Mouse (Mus musculus): ENCODE measurements around the gene Elf5. TPM values are rescaled to one million over a fixed set of nuclear protein-coding genes. Genes with fewer than 3 reads are reported as not detected.

Elf5 gene
- polyA plus RNA-seq, 1 experiment from 2014 or later = 0.10 TPM

- Histone ChIP-seq H3K4me2 (replicated peaks) (no peak overlapping the region), H3K27me3 (no peaks in the 10 kb centered on the region), H3K27ac (replicated peaks) (no peak overlapping the region), H3K36me3 (no peaks in the 10 kb centered on the region), H3K9ac (replicated peaks) (no peak overlapping the region), H3K9me3 (no peaks in the 10 kb centered on the region), H3K4me1 (0 out of 2 replicates have a peak, but pooled peaks cover 3% of the 10 kb centered on the region), H3K4me3 (no peak overlapping the region)
- ATAC-seq (ENCODE audit: low FRiP score, low read depth) = no peak
- WGBS = 86% methylated on average over 5 of the region's 5 CpGs
These were observed 1.9 kb downstream of the Elf5 start for GRCm38 (mm10) chr2:103413381-103413780.

- no peak for ATAC-seq (ENCODE audit: low FRiP score, low read depth)
- 91% methylated on average over 3 of the region's 3 CpGs for WGBS
These were observed 4.3 kb downstream of the Elf5 start for GRCm38 (mm10) chr2:103415774-103416173.

GRCm38 (mm10) chr2:103420650-103421507 lies 9.4 kb downstream of the Elf5 start:
- peaks cover 11% of the 10 kb centered on the region for H3K4me1 ChIP-seq
- no peaks in the 10 kb centered on the region for H3K27me3 ChIP-seq
- no peaks in the 10 kb centered on the region for H3K36me3 ChIP-seq
- H3K9ac ChIP-seq (replicated peaks) = no peak overlapping the region
- 77% methylated on average over 15 of the region's 15 CpGs for WGBS
- H3K4me2 ChIP-seq (replicated peaks) = no peak overlapping the region
- 0 out of 2 replicates have a peak, but pooled peaks have one; percentile 48 for ATAC-seq (ENCODE audit: low FRiP score, low read depth)
- H3K9me3 ChIP-seq = no peaks in the 10 kb centered on the region
- H3K4me3 ChIP-seq = no peak overlapping the region
- H3K27ac ChIP-seq (replicated peaks) = no peak overlapping the region

More at GRCm38 (mm10) chr2:103415774-103416173, 4.3 kb downstream of the Elf5 start:
- H3K9ac ChIP-seq (replicated peaks) = no peak overlapping the region
- H3K4me1 ChIP-seq = 0 out of 2 replicates have a peak, but pooled peaks cover 3% of the 10 kb centered on the region
- H3K4me3 ChIP-seq = no peak overlapping the region
- H3K27me3 ChIP-seq = no peaks in the 10 kb centered on the region
- H3K9me3 ChIP-seq = no peaks in the 10 kb centered on the region
- no peaks in the 10 kb centered on the region for H3K36me3 ChIP-seq
- no peak overlapping the region for H3K27ac ChIP-seq (replicated peaks)
- H3K4me2 ChIP-seq (replicated peaks) = no peak overlapping the region

GRCm38 (mm10) chr2:103423884-103424283 lies 12.4 kb downstream of the Elf5 start:
- ATAC-seq (ENCODE audit: low FRiP score, low read depth) = 0 out of 2 replicates have a peak, but pooled peaks have one; percentile 11
- Histone ChIP-seq H3K36me3 (no peaks in the 10 kb centered on the region), H3K4me3 (no peak overlapping the region), H3K27me3 (no peaks in the 10 kb centered on the region), H3K4me2 (replicated peaks) (peak overlapping the region; percentile 38), H3K27ac (replicated peaks) (no peak overlapping the region), H3K9ac (replicated peaks) (no peak overlapping the region; the same call in 1 of the 2 replicates), H3K9me3 (no peaks in the 10 kb centered on the region), H3K4me1 (peaks cover 14% of the 10 kb centered on the region)
- 37% methylated on average over 12 of the region's 12 CpGs for WGBS

- peak; percentile 48; the same call in 1 of the 2 replicates for ATAC-seq (ENCODE audit: low FRiP score, low read depth)
- no peaks in the 10 kb centered on the region for H3K27me3 ChIP-seq
- H3K36me3 ChIP-seq = no peaks in the 10 kb centered on the region
- WGBS = 15% methylated on average over 12 of the region's 12 CpGs
- no peak overlapping the region; the same call in 1 of the 2 replicates for H3K9ac ChIP-seq (replicated peaks)
- H3K4me3 ChIP-seq = no peak overlapping the region
- no peak overlapping the region for H3K27ac ChIP-seq (replicated peaks)
- peaks cover 14% of the 10 kb centered on the region for H3K4me1 ChIP-seq
- H3K4me2 ChIP-seq (replicated peaks) = peak overlapping the region; percentile 38
- H3K9me3 ChIP-seq = no peaks in the 10 kb centered on the region
These were observed 13.0 kb downstream of the Elf5 start for GRCm38 (mm10) chr2:103424349-103425026.

- WGBS = 85% methylated on average over 11 of the region's 11 CpGs
- no peak overlapping the region for H3K4me2 ChIP-seq (replicated peaks)
- no peak overlapping the region for H3K27ac ChIP-seq (replicated peaks)
- peaks cover 14% of the 10 kb centered on the region for H3K4me1 ChIP-seq
- H3K36me3 ChIP-seq = no peaks in the 10 kb centered on the region
- no peak for ATAC-seq (ENCODE audit: low FRiP score, low read depth)
- no peak overlapping the region for H3K9ac ChIP-seq (replicated peaks)
- no peaks in the 10 kb centered on the region for H3K27me3 ChIP-seq
- H3K4me3 ChIP-seq = no peak overlapping the region
- no peaks in the 10 kb centered on the region for H3K9me3 ChIP-seq
These were observed 14.1 kb downstream of the Elf5 start for GRCm38 (mm10) chr2:103425456-103426063.

- Histone ChIP-seq H3K4me1 (peaks cover 14% of the 10 kb centered on the region), H3K27ac (replicated peaks) (no peak overlapping the region), H3K9ac (replicated peaks) (no peak overlapping the region), H3K36me3 (no peaks in the 10 kb centered on the region), H3K4me3 (no peak overlapping the region), H3K9me3 (no peaks in the 10 kb centered on the region), H3K4me2 (replicated peaks) (no peak overlapping the region), H3K27me3 (no peaks in the 10 kb centered on the region)
- WGBS = 82% methylated on average over 3 of the region's 3 CpGs
- ATAC-seq (ENCODE audit: low FRiP score, low read depth) = no peak
These were observed 16.9 kb downstream of the Elf5 start for GRCm38 (mm10) chr2:103428356-103428755.

- no peaks in the 10 kb centered on the region for H3K27me3 ChIP-seq
- H3K4me1 ChIP-seq = peaks cover 4% of the 10 kb centered on the region; the same call in 1 of the 2 replicates
- no peak overlapping the region for H3K4me2 ChIP-seq (replicated peaks)
- no peaks in the 10 kb centered on the region for H3K36me3 ChIP-seq
- WGBS = 63% methylated on average over 1 of the region's 1 CpGs
- no peak overlapping the region for H3K4me3 ChIP-seq
- H3K27ac ChIP-seq (replicated peaks) = no peak overlapping the region
- ATAC-seq (ENCODE audit: low FRiP score, low read depth) = no peak
- H3K9ac ChIP-seq (replicated peaks) = no peak overlapping the region
- no peaks in the 10 kb centered on the region for H3K9me3 ChIP-seq
These were observed 19.2 kb downstream of the Elf5 start for GRCm38 (mm10) chr2:103430712-103431111.

GRCm38 (mm10) chr2:103432695-103433275 lies 21.3 kb downstream of the Elf5 start:
- H3K4me3 ChIP-seq = no peak overlapping the region
- H3K4me2 ChIP-seq (replicated peaks) = no peak overlapping the region
- 81% methylated on average over 8 of the region's 8 CpGs for WGBS
- H3K4me1 ChIP-seq = no peaks in the 10 kb centered on the region
- no peaks in the 10 kb centered on the region for H3K9me3 ChIP-seq
- no peaks in the 10 kb centered on the region for H3K27me3 ChIP-seq
- no peak overlapping the region for H3K9ac ChIP-seq (replicated peaks)
- no peak for ATAC-seq (ENCODE audit: low FRiP score, low read depth)
- no peak overlapping the region for H3K27ac ChIP-seq (replicated peaks)
- H3K36me3 ChIP-seq = no peaks in the 10 kb centered on the region

GRCm38 (mm10) chr2:103435110-103435509 lies 23.6 kb downstream of the Elf5 start:
- no peak overlapping the region for H3K4me3 ChIP-seq
- no peak for ATAC-seq (ENCODE audit: low FRiP score, low read depth)
- H3K9me3 ChIP-seq = no peaks in the 10 kb centered on the region
- no peak overlapping the region for H3K9ac ChIP-seq (replicated peaks)
- H3K27ac ChIP-seq (replicated peaks) = no peak overlapping the region
- H3K4me1 ChIP-seq = 0 out of 2 replicates have a peak, but pooled peaks cover 3% of the 10 kb centered on the region
- 73% methylated on average over 2 of the region's 2 CpGs for WGBS
- H3K27me3 ChIP-seq = no peaks in the 10 kb centered on the region
- H3K36me3 ChIP-seq = no peaks in the 10 kb centered on the region
- no peak overlapping the region for H3K4me2 ChIP-seq (replicated peaks)

GRCm38 (mm10) chr2:103436534-103436933 lies 25.0 kb downstream of the Elf5 start:
- no peaks in the 10 kb centered on the region for H3K36me3 ChIP-seq
- 69% methylated on average over 5 of the region's 5 CpGs for WGBS
- no peak overlapping the region for H3K27ac ChIP-seq (replicated peaks)
- no peak overlapping the region for H3K9ac ChIP-seq (replicated peaks)
- ATAC-seq (ENCODE audit: low FRiP score, low read depth) = no peak
- 0 out of 2 replicates have a peak, but pooled peaks cover 3% of the 10 kb centered on the region for H3K4me1 ChIP-seq
- H3K27me3 ChIP-seq = no peaks in the 10 kb centered on the region
- no peak overlapping the region for H3K4me2 ChIP-seq (replicated peaks)
- H3K9me3 ChIP-seq = no peaks in the 10 kb centered on the region
- no peak overlapping the region for H3K4me3 ChIP-seq
